Mouse (Mus musculus): ENCODE measurements around the gene LTO1. TPM values are rescaled to one million over a fixed set of nuclear protein-coding genes. Genes with fewer than 3 reads are reported as not detected.

Gene LTO1
- total and polyA plus RNA-seq, 2 experiments from 2014 or later, result 18.9 to 19.2 TPM

DNA sequence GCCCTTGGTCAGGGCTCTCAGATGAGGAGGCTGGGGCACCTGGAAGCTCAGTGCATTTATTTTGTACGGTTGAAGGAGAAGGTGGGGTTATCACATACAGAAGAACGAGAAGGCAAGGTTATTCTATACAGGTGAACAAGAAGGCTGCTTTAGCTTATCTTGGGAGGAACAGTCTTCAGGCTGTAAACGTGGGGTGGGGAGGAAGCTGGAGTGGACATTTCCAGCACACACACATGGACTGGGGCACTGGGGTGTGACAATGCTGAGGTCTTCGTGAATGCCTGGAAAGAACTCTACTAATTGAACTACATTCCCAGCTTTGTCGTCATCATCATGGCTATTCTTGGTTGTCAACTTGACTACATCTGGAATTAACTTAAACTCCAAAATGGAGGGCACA lies 51.0 kb downstream of the LTO1 start:
- no peak for TF ChIP-seq CTCF (IDR thresholded peaks at IDR 0.05)
- no peak overlapping the region for H3K4me2 ChIP-seq (ENCODE audit: low read depth, low read length, poor library complexity, severe bottlenecking)
- no peak overlapping the region for H3K27ac ChIP-seq (ENCODE audit: low read depth, low read length)
- no peak overlapping the region for H3K9ac ChIP-seq (replicated peaks; ENCODE audit: low read length, poor library complexity, severe bottlenecking)
- 80% methylated on average over 5 of the region's 5 CpGs for WGBS
- no peaks in the 10 kb centered on the region for H3K27me3 ChIP-seq (ENCODE audit: insufficient read depth, low read length)
- no peak for ATAC-seq (ENCODE audit: low FRiP score)
- DNase-seq (ENCODE audit: low spot score), result no peak
- no peaks in the 10 kb centered on the region for H3K9me3 ChIP-seq (ENCODE audit: low read length)
- no peak overlapping the region for H3K4me3 ChIP-seq (ENCODE audit: low read depth, low read length)
- no peaks in the 10 kb centered on the region for H3K36me3 ChIP-seq (ENCODE audit: insufficient read depth, low read length)
- H3K4me1 ChIP-seq (ENCODE audit: insufficient read depth, low read length), result no peaks in the 10 kb centered on the region

DNA sequence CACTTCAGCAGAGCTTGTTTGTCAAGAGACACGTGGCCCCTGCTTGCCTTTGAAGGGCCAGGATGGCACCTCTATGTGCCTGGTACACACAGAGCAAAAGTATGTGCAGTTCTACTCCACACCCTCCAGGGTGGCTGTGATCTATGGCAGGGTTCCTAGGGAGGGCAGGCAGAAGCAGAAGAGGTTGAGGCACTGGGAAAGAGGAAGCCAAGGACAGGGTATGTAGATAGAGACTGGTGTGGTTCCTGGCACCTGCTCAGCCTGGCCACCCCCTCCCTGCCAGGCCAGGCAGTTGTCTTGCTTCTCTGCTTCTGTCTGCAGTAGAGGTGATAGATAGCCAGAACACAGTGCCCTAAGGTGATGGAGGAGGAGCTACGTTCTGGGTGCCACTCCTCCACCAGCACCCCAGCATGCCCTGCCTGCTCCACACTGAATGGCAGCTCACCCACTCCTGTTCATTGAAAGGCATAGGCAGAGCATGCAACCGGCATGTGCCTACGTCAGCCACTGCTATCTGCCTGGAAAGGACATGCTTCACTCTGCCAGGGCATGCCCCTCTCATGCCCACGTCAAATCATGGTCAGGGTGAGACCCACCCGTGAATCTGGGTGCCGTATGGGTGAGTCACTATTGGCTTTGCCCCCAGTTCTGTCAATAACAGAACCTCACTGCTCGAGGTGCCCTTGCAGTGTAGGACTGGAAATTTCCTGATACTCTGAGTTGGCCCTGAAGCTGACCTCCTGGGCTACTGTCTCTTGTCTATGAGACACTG lies 56.3 kb downstream of the LTO1 start:
- Histone ChIP-seq H3K9me3 (ENCODE audit: low read length) (no peaks in the 10 kb centered on the region), H3K27ac (ENCODE audit: low read depth, low read length) (no peak overlapping the region), H3K4me2 (ENCODE audit: low read depth, low read length, poor library complexity, severe bottlenecking) (no peak overlapping the region), H3K27me3 (ENCODE audit: insufficient read depth, low read length) (no peaks in the 10 kb centered on the region), H3K4me3 (ENCODE audit: low read depth, low read length) (no peak overlapping the region), H3K4me1 (ENCODE audit: insufficient read depth, low read length) (no peaks in the 10 kb centered on the region), H3K9ac (replicated peaks; ENCODE audit: low read length, poor library complexity, severe bottlenecking) (no peak overlapping the region), H3K36me3 (ENCODE audit: insufficient read depth, low read length) (no peaks in the 10 kb centered on the region)
- 75% methylated on average over 8 of the region's 8 CpGs for WGBS
- DNase-seq (ENCODE audit: low spot score) (no peak), ATAC-seq (ENCODE audit: low FRiP score) (no peak)
- TF ChIP-seq CTCF (IDR thresholded peaks at IDR 0.05), result no peak

DNA sequence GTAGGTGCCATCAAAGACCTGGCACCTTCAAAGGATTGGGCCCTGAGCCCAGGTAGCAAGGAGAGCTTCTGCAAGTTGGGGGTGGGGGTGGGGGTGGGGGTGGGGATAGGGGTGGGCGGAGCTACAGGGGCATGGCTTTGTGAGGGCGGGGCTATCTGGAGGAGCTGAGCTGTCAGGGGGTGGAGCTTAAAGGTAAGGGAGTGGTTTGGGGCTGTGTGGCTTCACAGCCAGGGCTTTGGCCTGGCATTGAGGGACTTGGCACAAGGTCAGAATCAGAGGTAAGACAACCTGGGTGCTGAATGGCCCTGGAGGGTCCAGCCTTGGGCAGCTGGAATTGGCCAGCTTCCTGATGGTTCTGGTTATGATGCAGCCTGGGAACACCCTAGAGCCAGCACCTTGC lies 56.9 kb downstream of the LTO1 start:
- WGBS, result 25% methylated on average over 2 of the region's 2 CpGs
- H3K4me3 ChIP-seq (ENCODE audit: low read depth, low read length), result no peak overlapping the region

DNA sequence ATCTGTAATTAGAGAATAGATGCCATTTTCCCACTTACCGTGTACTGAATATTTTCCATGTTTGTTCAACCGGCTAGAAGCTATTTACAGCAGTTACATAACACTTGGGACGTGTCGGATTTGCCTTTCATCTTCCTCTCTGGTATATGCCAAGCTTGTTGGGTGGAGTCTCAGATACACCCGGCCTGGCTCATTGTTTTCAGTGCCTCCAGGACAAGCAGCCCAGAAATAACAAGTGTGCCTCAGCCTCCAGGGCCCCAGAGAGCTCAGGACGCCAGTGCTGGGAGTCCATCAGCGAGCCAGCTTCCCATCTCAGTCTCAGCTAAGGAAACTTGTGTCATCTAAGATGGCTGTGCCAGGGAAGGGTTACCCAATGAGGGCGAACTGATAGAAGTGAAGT lies 58.6 kb downstream of the LTO1 start:
- no peaks in the 10 kb centered on the region for H3K27me3 ChIP-seq (ENCODE audit: insufficient read depth, low read length)
- H3K4me1 ChIP-seq (ENCODE audit: insufficient read depth, low read length), result no peaks in the 10 kb centered on the region
- no peaks in the 10 kb centered on the region for H3K9me3 ChIP-seq (ENCODE audit: low read length)
- DNase-seq (ENCODE audit: low spot score), result no peak
- H3K4me3 ChIP-seq (ENCODE audit: low read depth, low read length), result no peak overlapping the region
- H3K27ac ChIP-seq (ENCODE audit: low read depth, low read length), result no peak overlapping the region
- no peak for TF ChIP-seq CTCF (IDR thresholded peaks at IDR 0.05)
- H3K36me3 ChIP-seq (ENCODE audit: insufficient read depth, low read length), result no peaks in the 10 kb centered on the region
- WGBS, result 78% methylated on average over 8 of the region's 8 CpGs
- no peak overlapping the region for H3K4me2 ChIP-seq (ENCODE audit: low read depth, low read length, poor library complexity, severe bottlenecking)
- ATAC-seq (ENCODE audit: low FRiP score), result no peak
- H3K9ac ChIP-seq (replicated peaks; ENCODE audit: low read length, poor library complexity, severe bottlenecking), result no peak overlapping the region

More for the DNA sequence above, 56.9 kb downstream of the LTO1 start:
- Histone ChIP-seq H3K27me3 (ENCODE audit: insufficient read depth, low read length) (no peaks in the 10 kb centered on the region), H3K4me1 (ENCODE audit: insufficient read depth, low read length) (no peaks in the 10 kb centered on the region), H3K9ac (replicated peaks; ENCODE audit: low read length, poor library complexity, severe bottlenecking) (no peak overlapping the region), H3K27ac (ENCODE audit: low read depth, low read length) (no peak overlapping the region), H3K4me2 (ENCODE audit: low read depth, low read length, poor library complexity, severe bottlenecking) (no peak overlapping the region), H3K9me3 (ENCODE audit: low read length) (no peaks in the 10 kb centered on the region), H3K36me3 (ENCODE audit: insufficient read depth, low read length) (no peaks in the 10 kb centered on the region)
- DNase-seq (ENCODE audit: low spot score) (no peak), ATAC-seq (ENCODE audit: low FRiP score) (no peak)
- no peak for TF ChIP-seq CTCF (IDR thresholded peaks at IDR 0.05)

DNA sequence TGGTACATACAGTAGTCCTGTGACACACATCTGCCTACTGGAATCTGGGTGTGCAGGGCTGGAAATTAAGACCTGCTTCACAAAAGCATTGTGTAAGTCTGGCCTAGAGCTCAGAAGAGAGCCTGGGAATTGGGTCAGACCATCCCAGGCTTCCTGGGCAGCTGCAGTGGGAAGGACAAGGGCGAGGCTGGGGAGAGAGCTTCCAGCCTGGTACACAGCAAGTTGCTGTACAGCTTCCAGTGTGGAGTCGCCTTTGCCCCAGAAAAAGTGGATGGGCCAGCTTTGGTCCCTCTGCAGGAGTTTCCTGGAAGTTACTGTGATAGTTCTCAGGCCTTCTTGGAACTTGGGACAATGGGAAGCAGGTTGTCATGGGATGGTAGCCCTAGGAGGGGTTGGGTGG lies 62.2 kb downstream of the LTO1 start:
- no peak for TF ChIP-seq CTCF (IDR thresholded peaks at IDR 0.05)
- no peaks in the 10 kb centered on the region for H3K4me1 ChIP-seq (ENCODE audit: insufficient read depth, low read length)
- no peaks in the 10 kb centered on the region for H3K36me3 ChIP-seq (ENCODE audit: insufficient read depth, low read length)
- DNase-seq (ENCODE audit: low spot score) (no peak), ATAC-seq (ENCODE audit: low FRiP score) (no peak)
- H3K4me3 ChIP-seq (ENCODE audit: low read depth, low read length), result no peak overlapping the region
- H3K9me3 ChIP-seq (ENCODE audit: low read length), result no peaks in the 10 kb centered on the region
- WGBS, result 79% methylated on average over 2 of the region's 2 CpGs
- H3K4me2 ChIP-seq (ENCODE audit: low read depth, low read length, poor library complexity, severe bottlenecking), result no peak overlapping the region
- no peak overlapping the region for H3K9ac ChIP-seq (replicated peaks; ENCODE audit: low read length, poor library complexity, severe bottlenecking)
- no peak overlapping the region for H3K27ac ChIP-seq (ENCODE audit: low read depth, low read length)
- H3K27me3 ChIP-seq (ENCODE audit: insufficient read depth, low read length), result no peaks in the 10 kb centered on the region

- H3K27ac ChIP-seq (ENCODE audit: low read depth, low read length), result no peak overlapping the region
- H3K36me3 ChIP-seq (ENCODE audit: insufficient read depth, low read length), result no peaks in the 10 kb centered on the region
- no peaks in the 10 kb centered on the region for H3K27me3 ChIP-seq (ENCODE audit: insufficient read depth, low read length)
- H3K9me3 ChIP-seq (ENCODE audit: low read length), result no peaks in the 10 kb centered on the region
- no peak overlapping the region for H3K4me3 ChIP-seq (ENCODE audit: low read depth, low read length)
- H3K9ac ChIP-seq (replicated peaks; ENCODE audit: low read length, poor library complexity, severe bottlenecking), result no peak overlapping the region
- no peak overlapping the region for H3K4me2 ChIP-seq (ENCODE audit: low read depth, low read length, poor library complexity, severe bottlenecking)
- 78% methylated on average over 5 of the region's 5 CpGs for WGBS
- DNase-seq (ENCODE audit: low spot score) (no peak), ATAC-seq (ENCODE audit: low FRiP score) (no peak)
- no peaks in the 10 kb centered on the region for H3K4me1 ChIP-seq (ENCODE audit: insufficient read depth, low read length)
- TF ChIP-seq CTCF (IDR thresholded peaks at IDR 0.05), result no peak
Observed at GRCm38 (mm10) chr7:144979814-144980213, 64.9 kb downstream of the LTO1 start.

Other genes starting within 250 kb of the LTO1 start
- 11.6 and 13.5 TPM in 2 replicates for gene Ano1, start 163.1 kb upstream of the LTO1 start, total RNA-seq (2014; rRNA removed)
- 5.8 and 7.5 TPM in 2 replicates for gene Ano1, start 163.1 kb upstream of the LTO1 start, polyA plus RNA-seq (2015; fragmentation: Nextera tagmentation; extraction: Ambion mirVana)
- 0.85 and 3.5 TPM in 2 replicates for gene Fgf3, start 77.0 kb upstream of the LTO1 start, total RNA-seq (2014; rRNA removed)
- 0.33 and 1.2 TPM in 2 replicates for gene Fgf3, start 77.0 kb upstream of the LTO1 start, polyA plus RNA-seq (2015; fragmentation: Nextera tagmentation; extraction: Ambion mirVana)
- gene Fgf4, start 67.7 kb upstream of the LTO1 start, total RNA-seq (2014; rRNA removed), result not detected in 2 replicates
- gene Fgf4, start 67.7 kb upstream of the LTO1 start, polyA plus RNA-seq (2015; fragmentation: Nextera tagmentation; extraction: Ambion mirVana), result not detected in 2 replicates
- 7.9 and 9.3 TPM in 2 replicates for gene Fgf15, start 18.6 kb upstream of the LTO1 start, total RNA-seq (2014; rRNA removed)
- gene Fgf15, start 18.6 kb upstream of the LTO1 start, polyA plus RNA-seq (2015; fragmentation: Nextera tagmentation; extraction: Ambion mirVana), result 3.8 and 5.1 TPM in 2 replicates
- 26.3 and 32.8 TPM in 2 replicates for gene Ccnd1, start 24.8 kb downstream of the LTO1 start, total RNA-seq (2014; rRNA removed)
- 17.9 and 18.5 TPM in 2 replicates for gene Ccnd1, start 24.8 kb downstream of the LTO1 start, polyA plus RNA-seq (2015; fragmentation: Nextera tagmentation; extraction: Ambion mirVana)